Mouse (Mus musculus): ENCODE results near the gene Akr1e1. TPM values are rescaled to one million over a fixed set of nuclear protein-coding genes. Genes with fewer than 3 reads are reported as not detected.

Gene Akr1e1
- total RNA-seq (2023) = 4.3 TPM

DNA sequence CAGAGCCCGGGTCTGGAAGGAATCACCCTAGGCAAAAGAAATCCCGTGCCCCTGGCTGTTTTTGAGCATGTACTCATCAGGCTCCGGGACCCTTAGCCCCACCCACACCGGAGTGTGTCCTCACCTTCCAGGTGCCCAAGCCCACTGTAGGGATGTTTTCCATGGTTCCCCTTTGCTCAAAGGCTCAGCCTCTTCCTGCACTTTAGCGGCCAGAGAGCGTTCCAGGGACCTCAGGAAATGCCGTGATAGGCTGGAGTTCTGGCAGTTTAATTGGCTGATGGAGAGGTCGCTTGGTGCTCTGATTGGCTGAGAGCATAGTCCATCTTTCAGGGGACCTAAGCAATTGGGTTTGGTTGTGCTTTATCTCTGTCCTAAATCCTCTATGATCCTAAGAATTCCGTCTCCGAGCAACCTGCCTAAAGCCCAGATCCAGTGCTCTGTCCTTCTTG is at the start of gene Akr1e1:
Gene Akr1e1 (minus strand): TSS at position 214 of the 449 bp plus-strand sequence.

DNA sequence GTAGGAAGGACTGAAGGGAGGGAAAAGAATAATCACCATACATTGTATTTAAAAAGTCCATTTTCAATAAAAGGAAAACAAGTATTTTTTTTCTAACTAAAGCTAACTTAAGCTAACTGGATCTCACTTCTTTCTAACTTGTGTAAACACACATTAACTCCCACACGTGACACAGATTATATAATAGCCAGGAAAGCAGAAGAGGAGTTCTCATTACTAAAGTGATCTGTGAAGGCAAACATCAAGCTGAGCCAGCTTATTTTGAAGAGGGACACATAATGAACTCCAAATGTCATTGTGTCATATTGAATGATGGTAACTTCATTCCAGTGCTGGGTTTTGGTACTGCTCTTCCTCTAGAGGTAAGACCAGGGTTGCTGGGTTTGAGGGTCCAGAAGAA is 35.1 kb downstream of the Akr1e1 start, which contains the start of gene Akr1c21:
Gene Akr1c21 (plus strand): TSS at position 205 of the 400 bp plus-strand sequence.

Other genes with a start within 250 kb of the Akr1e1 start
- gene Akr1c6, start 174.9 kb downstream of the Akr1e1 start, total RNA-seq (2023) = not detected
- not detected for gene Akr1c20, start 85.8 kb downstream of the Akr1e1 start, total RNA-seq (2023)
- gene Akr1c21, start 35.1 kb downstream of the Akr1e1 start, total RNA-seq (2023) = not detected

All from CD4-positive naive resting alpha-beta T cell, adult 57 days (primary cell).